Mouse (Mus musculus) hindbrain, embryonic 16.5 days (tissue): ENCODE measurements around the gene Zfp628. TPM values are rescaled to one million over a fixed set of nuclear protein-coding genes. Genes with fewer than 3 reads are reported as not detected.

Experiments
- ATAC-seq: fragments of 200-750 bp; cut with Nextera tagmentation; 2 replicates; pipeline ENCODE4 v1.8.0; 2017; ENCODE audit warnings: moderate TSS enrichment, moderate library complexity
- H3K27ac ChIP-seq: fragments of 300-500 bp; sonication (generic); 2 replicates; pipeline ENCODE4 v1.5.1; 2014; ENCODE audit warnings: low read depth, mild to moderate bottlenecking, control low read depth, low read length, moderate library complexity
- H3K27me3 ChIP-seq: fragments of 300-500 bp; sonication (generic); replicated peaks from 2 replicates; pipeline ENCODE4 v1.6.1; 2014; ENCODE audit warnings: low read length; ENCODE audit not compliant: control insufficient read depth, insufficient read depth
- H3K36me3 ChIP-seq: fragments of 300-500 bp; sonication (generic); 2 replicates; pipeline ENCODE4 v1.6.1; 2014; ENCODE audit warnings: mild to moderate bottlenecking, low read length, moderate library complexity, mixed read lengths; ENCODE audit not compliant: control insufficient read depth, insufficient read depth
- H3K4me1 ChIP-seq: fragments of 300-500 bp; sonication (generic); 2 replicates; pipeline ENCODE4 v1.6.1; 2014; ENCODE audit warnings: low read depth, low read length; ENCODE audit not compliant: control insufficient read depth, insufficient read depth
- H3K4me2 ChIP-seq: fragments of 300-500 bp; sonication (generic); 2 replicates; pipeline ENCODE4 v1.6.1; 2014; ENCODE audit warnings: mild to moderate bottlenecking, low read length, control low read depth, moderate library complexity
- H3K4me3 ChIP-seq: fragments of 300-500 bp; sonication (generic); 2 replicates; pipeline ENCODE4 v1.5.1; 2014; ENCODE audit warnings: mild to moderate bottlenecking, low read length, control low read depth, moderate library complexity
- H3K9ac ChIP-seq: fragments of 300-500 bp; sonication (generic); 2 replicates; pipeline ENCODE4 v1.6.1; 2014; ENCODE audit warnings: low read depth, mild to moderate bottlenecking, control low read depth, low read length, moderate library complexity
- H3K9me3 ChIP-seq: fragments of 300-500 bp; sonication (generic); 2 replicates; pipeline ENCODE4 v1.6.1; 2014; ENCODE audit warnings: mild to moderate bottlenecking, low read length, moderate library complexity; ENCODE audit not compliant: control insufficient read depth
- WGBS: fragments of 180-500 bp; shearing (Covaris S2); extraction: QIAGEN DNeasy Blood & Tissue Kit; methylation state at CpG from one replicate; pipeline ENCODE4 v1.1.7; 2014; 5-methylcytosine and 5-hydroxymethylcytosine counted together
- polyA plus RNA-seq: library from polyadenylated mRNA; unstranded; fragments of >200 nt; fragmentation: Nextera tagmentation; extraction: Ambion mirVana; gene quantifications from 2 replicates; pipeline ENCODE4 v1.2.1, GENCODE M21; 2015

Gene Zfp628
- polyA plus RNA-seq, 1 experiment from 2014 or later: 3.2 TPM

- Histone ChIP-seq H3K4me3 (no peak within 1 kb of the TSS), H3K4me1 (no peaks in the 10 kb centered on the region), H3K4me2 (no peak within 1 kb of the TSS), H3K27ac (no peak within 1 kb of the TSS), H3K9me3 (no peaks in the 10 kb centered on the region), H3K9ac (no peak within 1 kb of the TSS), H3K27me3 (0 out of 2 replicates have a peak, but pooled peaks cover 2% of the 10 kb centered on the region), H3K36me3 (no peaks in the 10 kb centered on the region)
- WGBS: 42% methylated on average over 6 of the region's 6 CpGs
- ATAC-seq: no peak
Measured at GRCm38 (mm10) chr7:4971068-4971467, 56.1 kb downstream of the Zfp628 start, which contains the start of gene Sbk3. Gene Sbk3 (minus strand): TSS chr7:4971168.

Other genes starting within 250 kb of the Zfp628 start
- gene Hspbp1, start 230.1 kb upstream of the Zfp628 start, polyA plus RNA-seq: 175 and 188 TPM in 2 replicates
- gene Brsk1, start 224.6 kb upstream of the Zfp628 start, polyA plus RNA-seq: 6.8 and 7.1 TPM in 2 replicates
- gene Tmem150b, start 190.0 kb upstream of the Zfp628 start, polyA plus RNA-seq: 0.12 and 0.18 TPM in 2 replicates
- 47.4 and 57.4 TPM in 2 replicates for gene Kmt5c, start 175.1 kb upstream of the Zfp628 start, polyA plus RNA-seq
- gene Cox6b2, start 162.1 kb upstream of the Zfp628 start, polyA plus RNA-seq: 23.1 and 29.7 TPM in 2 replicates
- not detected in 2 replicates for gene Fam71e2, start 143.9 kb upstream of the Zfp628 start, polyA plus RNA-seq
- 0.95 and 1.3 TPM in 2 replicates for gene Il11, start 132.4 kb upstream of the Zfp628 start, polyA plus RNA-seq
- gene Tmem190, start 132.3 kb upstream of the Zfp628 start, polyA plus RNA-seq: 0.68 TPM in 1 of 2 replicates, not detected in the other
- gene Tmem238, start 125.6 kb upstream of the Zfp628 start, polyA plus RNA-seq: 6.8 and 9.2 TPM in 2 replicates
- 206 and 212 TPM in 2 replicates for gene Rpl28, start 122.3 kb upstream of the Zfp628 start, polyA plus RNA-seq
- gene Ube2s, start 102.6 kb upstream of the Zfp628 start, polyA plus RNA-seq: 250 and 253 TPM in 2 replicates
- 9.9 and 10.0 TPM in 2 replicates for gene Shisa7, start 70.5 kb upstream of the Zfp628 start, polyA plus RNA-seq
- gene Isoc2b, start 45.0 kb upstream of the Zfp628 start, polyA plus RNA-seq: 4.2 and 4.6 TPM in 2 replicates
- gene Isoc2a, start 38.1 kb upstream of the Zfp628 start, polyA plus RNA-seq: 0.89 and 0.93 TPM in 2 replicates
- gene Gm36210, start 8.7 kb upstream of the Zfp628 start, polyA plus RNA-seq: 0.48 and 0.52 TPM in 2 replicates
- 35.2 and 39.3 TPM in 2 replicates for gene Nat14, start 6.8 kb downstream of the Zfp628 start, polyA plus RNA-seq
- gene Ssc5d, start 10.6 kb downstream of the Zfp628 start, polyA plus RNA-seq: 1.1 and 2.4 TPM in 2 replicates
- 0.14 TPM in 1 of 2 replicates, not detected in the other for gene Sbk2, start 49.2 kb downstream of the Zfp628 start, polyA plus RNA-seq
- 0.70 and 0.71 TPM in 2 replicates for gene Sbk3, start 56.0 kb downstream of the Zfp628 start, polyA plus RNA-seq
- gene Zfp579, start 80.9 kb downstream of the Zfp628 start, polyA plus RNA-seq: 49.2 and 53.5 TPM in 2 replicates
- gene Zfp524, start 99.2 kb downstream of the Zfp628 start, polyA plus RNA-seq: 8.0 and 9.3 TPM in 2 replicates
- 28.8 and 34.4 TPM in 2 replicates for gene Fiz1, start 99.5 kb downstream of the Zfp628 start, polyA plus RNA-seq
- gene Gm44973, start 100.3 kb downstream of the Zfp628 start, polyA plus RNA-seq: 0.18 and 1.2 TPM in 2 replicates
- 5.8 and 6.9 TPM in 2 replicates for gene Zfp865, start 105.2 kb downstream of the Zfp628 start, polyA plus RNA-seq
- 67.3 and 74.5 TPM in 2 replicates for gene Ccdc106, start 105.3 kb downstream of the Zfp628 start, polyA plus RNA-seq
- gene 4632433K11Rik, start 118.9 kb downstream of the Zfp628 start, polyA plus RNA-seq: not detected in 2 replicates
- gene Zfp784, start 123.2 kb downstream of the Zfp628 start, polyA plus RNA-seq: 9.7 and 10.2 TPM in 2 replicates
- 103 and 108 TPM in 2 replicates for gene Zfp580, start 136.3 kb downstream of the Zfp628 start, polyA plus RNA-seq
- 91.8 and 103 TPM in 2 replicates for gene U2af2, start 146.9 kb downstream of the Zfp628 start, polyA plus RNA-seq
- 115 and 124 TPM in 2 replicates for gene Epn1, start 165.0 kb downstream of the Zfp628 start, polyA plus RNA-seq
- not detected in 2 replicates for gene Rfpl4, start 201.7 kb downstream of the Zfp628 start, polyA plus RNA-seq
- 0.67 and 0.95 TPM in 2 replicates for gene Rasl2-9, start 210.7 kb downstream of the Zfp628 start, polyA plus RNA-seq
- gene Vmn1r55, start 234.5 kb downstream of the Zfp628 start, polyA plus RNA-seq: not detected in 2 replicates